Mouse (Mus musculus) intestine, postnatal 0 days (tissue): ENCODE data around the gene Cttnbp2nl. TPM values are rescaled to one million over a fixed set of nuclear protein-coding genes. Genes with fewer than 3 reads are reported as not detected.

Experiments
- ATAC-seq: fragments of 200-750 bp; cut with Nextera tagmentation; 2 replicates; pipeline ENCODE4 v1.8.0; 2017; ENCODE audit warnings: mild to moderate bottlenecking, moderate TSS enrichment, moderate library complexity
- H3K27ac ChIP-seq: fragments of 300-500 bp; sonication (generic); 2 replicates; pipeline ENCODE4 v1.5.1; 2014; ENCODE audit warnings: mild to moderate bottlenecking, low read depth, low read length, moderate library complexity
- H3K27me3 ChIP-seq: fragments of 300-500 bp; sonication (generic); replicated peaks from 2 replicates; pipeline ENCODE4 v1.6.1; 2014; ENCODE audit warnings: low read length, mixed read lengths; ENCODE audit not compliant: control insufficient read depth, insufficient read depth
- H3K36me3 ChIP-seq: fragments of 300-500 bp; sonication (generic); 2 replicates; pipeline ENCODE4 v1.6.1; 2014; ENCODE audit warnings: mild to moderate bottlenecking, moderate library complexity; ENCODE audit not compliant: control insufficient read depth, insufficient read depth
- H3K4me1 ChIP-seq: fragments of 300-500 bp; sonication (generic); replicated peaks from 2 replicates; pipeline ENCODE4 v1.6.1; 2014; ENCODE audit warnings: antibody characterized with exemption, low read length, mixed read lengths; ENCODE audit not compliant: control insufficient read depth, insufficient read depth
- H3K4me2 ChIP-seq: fragments of 300-500 bp; sonication (generic); replicated peaks from 2 replicates; pipeline ENCODE4 v1.6.1; 2014; ENCODE audit warnings: low read depth, mild to moderate bottlenecking, moderate library complexity
- H3K4me3 ChIP-seq: fragments of 300-500 bp; sonication (generic); 2 replicates; pipeline ENCODE4 v1.5.1; 2014; ENCODE audit warnings: low read depth, low read length
- H3K9ac ChIP-seq: fragments of 300-500 bp; sonication (generic); 2 replicates; pipeline ENCODE4 v1.6.1; 2014; ENCODE audit warnings: mild to moderate bottlenecking, low read depth, low read length
- H3K9me3 ChIP-seq: fragments of 300-500 bp; sonication (generic); 2 replicates; pipeline ENCODE4 v1.6.1; 2016; ENCODE audit warnings: mixed run types; ENCODE audit not compliant: control insufficient read depth
- CTCF ChIP-seq: sonication (generic); IDR thresholded peaks from 2 replicates; pipeline ENCODE4 v1.5.1; 2016; ENCODE audit warnings: low read depth, mild to moderate bottlenecking, control low read depth, antibody characterized with exemption, moderate library complexity
- WGBS: fragments of 180-500 bp; shearing (Covaris S2); extraction: QIAGEN DNeasy Blood & Tissue Kit; methylation state at CpG from one replicate; pipeline ENCODE4 v1.1.7; 2014; 5-methylcytosine and 5-hydroxymethylcytosine counted together
- polyA plus RNA-seq: library from polyadenylated mRNA; unstranded; fragments of >200 nt; fragmentation: Nextera tagmentation; extraction: Ambion mirVana; gene quantifications from 2 replicates; pipeline ENCODE4 v1.2.1, GENCODE M21; 2015

The Cttnbp2nl gene
- polyA plus RNA-seq, 1 experiment from 2014 or later = 9.8 TPM

DNA sequence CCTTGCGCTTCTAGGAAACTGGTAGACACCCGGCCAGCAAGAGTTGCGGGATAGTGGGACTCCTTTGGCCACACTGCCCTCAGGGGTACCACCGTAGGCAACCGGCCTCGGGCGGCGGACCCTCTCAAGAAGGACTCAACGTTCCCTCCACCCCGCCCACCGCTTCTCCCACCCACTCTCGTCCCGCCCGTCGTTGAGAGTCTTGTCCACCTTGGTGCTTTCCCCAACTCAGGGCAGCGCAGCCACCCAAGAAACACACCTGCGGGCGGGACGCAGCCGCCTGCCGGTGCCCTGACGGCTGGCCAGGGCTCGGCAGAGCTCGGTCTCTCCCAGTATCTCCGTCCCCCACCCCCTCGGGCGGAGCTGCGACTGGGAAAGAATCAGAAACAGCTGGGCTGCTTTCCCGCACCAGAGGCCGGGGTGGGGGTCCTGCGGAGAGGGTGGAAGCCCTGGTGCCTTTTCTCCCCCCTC, 90.8 kb downstream of the Cttnbp2nl start:
- H3K36me3 ChIP-seq = no peaks in the 10 kb centered on the region
- peak overlapping the region; percentile 52 for H3K4me3 ChIP-seq
- H3K4me1 ChIP-seq = no peaks in the 10 kb centered on the region
- H3K9ac ChIP-seq = peak overlapping the region; percentile 37
- no peaks in the 10 kb centered on the region for H3K9me3 ChIP-seq
- TF ChIP-seq CTCF = no peak
- WGBS = under 1% methylated on average over 31 of the region's 31 CpGs
- H3K27ac ChIP-seq = no peak overlapping the region
- ATAC-seq = no peak
- H3K4me2 ChIP-seq = peak overlapping the region; percentile 91
- H3K27me3 ChIP-seq = peaks cover 53% of the 10 kb centered on the region

DNA sequence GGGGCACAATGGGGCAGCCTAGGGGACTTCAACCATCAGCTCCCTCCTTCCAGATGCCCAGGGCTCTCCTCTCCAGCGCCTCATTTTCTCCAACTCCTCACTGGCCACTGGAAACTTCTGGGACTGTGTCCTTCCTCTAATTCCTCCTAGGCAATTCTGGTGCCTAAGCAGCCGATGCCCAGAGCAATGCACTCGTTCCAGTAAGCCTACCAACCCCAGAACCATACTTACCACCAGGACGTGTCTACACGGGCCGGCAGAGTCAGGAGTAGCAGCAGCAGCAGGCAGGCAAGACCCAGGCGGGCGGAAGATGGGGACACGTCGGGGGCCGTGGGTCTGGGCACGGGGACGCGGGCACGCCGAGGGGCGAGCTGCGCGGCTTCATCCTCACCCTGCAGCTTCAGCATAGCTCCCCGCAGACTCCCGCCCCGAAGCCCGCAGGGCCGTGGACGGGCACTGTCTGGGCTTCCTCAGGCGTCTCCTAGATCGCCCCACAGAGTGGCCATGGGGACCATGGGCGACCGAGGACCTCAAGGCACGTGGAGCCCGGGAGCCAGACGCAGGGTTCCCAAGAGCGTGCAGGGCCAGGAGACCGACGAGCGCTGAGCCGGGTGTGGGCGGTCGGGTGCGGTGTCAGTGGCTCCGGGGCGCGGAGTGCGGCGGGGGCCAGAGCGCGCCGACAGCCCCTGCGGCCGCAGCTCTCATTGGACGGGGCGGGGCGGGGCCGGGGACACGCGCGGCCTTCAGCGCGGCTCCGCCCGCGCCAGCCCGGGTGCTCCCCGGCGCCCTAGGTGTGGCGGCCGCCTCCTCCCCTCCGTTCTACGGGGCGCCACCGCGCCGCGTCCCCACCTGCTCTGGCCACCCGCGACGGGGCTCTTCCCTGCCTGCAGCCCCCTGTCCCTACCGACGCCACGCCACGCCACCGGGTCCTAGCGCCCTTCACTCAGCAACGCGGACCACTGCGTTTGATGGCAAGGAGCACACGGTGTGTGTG, 91.6 kb downstream of the Cttnbp2nl start, which contains the start of gene Wnt2b:
TSS of gene Wnt2b (minus strand) at position 856 of the 994 bp plus-strand sequence.
- Histone ChIP-seq H3K4me3 (peak within 1 kb of the TSS; percentile 52), H3K9me3 (no peaks in the 10 kb centered on the region), H3K4me2 (peak within 1 kb of the TSS; percentile 91), H3K4me1 (no peaks in the 10 kb centered on the region), H3K36me3 (no peaks in the 10 kb centered on the region), H3K27ac (no peak within 1 kb of the TSS), H3K9ac (peak within 1 kb of the TSS; percentile 37), H3K27me3 (peaks cover 50% of the 10 kb centered on the region)
- no peak for TF ChIP-seq CTCF
- peak; percentile 55; the same call in 1 of the 2 replicates for ATAC-seq
- WGBS = 2% methylated on average over 68 of the region's 87 CpGs

DNA sequence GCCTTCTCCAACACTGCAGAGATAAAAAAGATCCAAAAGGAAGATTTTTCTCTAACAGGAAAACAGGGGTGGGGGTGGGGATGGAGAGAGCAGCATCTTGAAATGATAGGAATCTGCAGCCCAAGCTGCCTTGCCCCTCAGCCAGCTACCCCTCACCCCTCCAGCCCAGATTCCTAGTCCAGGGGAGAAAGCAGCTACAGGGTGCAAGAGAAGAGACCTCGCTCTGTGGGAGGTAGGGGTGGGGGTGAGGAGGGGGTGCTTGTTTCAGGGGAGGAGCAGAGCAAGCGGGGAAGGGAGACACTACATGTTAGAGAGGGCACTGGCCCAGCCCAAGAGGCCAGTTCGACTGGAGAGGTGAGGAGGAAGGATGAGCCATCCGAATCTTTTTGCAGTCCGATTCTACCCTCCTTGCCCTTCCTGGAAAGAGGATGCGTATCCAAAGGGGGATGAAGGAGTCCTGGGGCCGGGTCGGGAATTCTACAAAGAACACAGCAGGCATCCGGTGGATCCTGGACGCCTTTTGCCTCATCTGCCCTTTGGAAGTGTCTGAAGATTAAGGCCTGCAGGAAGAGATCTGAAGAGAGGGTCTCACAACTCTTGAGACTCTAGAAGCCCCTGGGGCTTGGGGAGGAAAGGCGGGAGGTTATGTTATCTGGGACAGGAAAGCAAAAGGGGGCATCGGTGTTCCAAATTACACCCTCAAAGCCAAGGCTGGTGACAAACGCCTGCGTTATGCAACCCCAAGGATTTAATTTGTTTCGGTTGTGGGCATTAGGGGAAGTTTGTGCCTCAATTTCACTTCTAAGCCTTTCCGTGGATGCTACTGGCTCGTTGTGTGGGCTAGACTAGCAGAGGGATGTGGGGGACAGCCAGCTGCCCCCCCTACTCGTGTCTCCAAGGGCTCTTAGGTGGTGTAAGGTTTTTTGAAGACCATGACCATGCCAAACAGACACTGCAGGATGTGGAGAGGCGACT, 92.6 kb downstream of the Cttnbp2nl start:
- Histone ChIP-seq H3K9me3 (no peaks in the 10 kb centered on the region), H3K27ac (no peak overlapping the region), H3K4me3 (peak overlapping the region; percentile 52), H3K4me1 (no peaks in the 10 kb centered on the region), H3K27me3 (peaks cover 50% of the 10 kb centered on the region), H3K4me2 (peak overlapping the region; percentile 91), H3K36me3 (no peaks in the 10 kb centered on the region), H3K9ac (no peak overlapping the region)
- ATAC-seq = no peak
- 27% methylated on average over 19 of the region's 19 CpGs for WGBS
- no peak for TF ChIP-seq CTCF

DNA sequence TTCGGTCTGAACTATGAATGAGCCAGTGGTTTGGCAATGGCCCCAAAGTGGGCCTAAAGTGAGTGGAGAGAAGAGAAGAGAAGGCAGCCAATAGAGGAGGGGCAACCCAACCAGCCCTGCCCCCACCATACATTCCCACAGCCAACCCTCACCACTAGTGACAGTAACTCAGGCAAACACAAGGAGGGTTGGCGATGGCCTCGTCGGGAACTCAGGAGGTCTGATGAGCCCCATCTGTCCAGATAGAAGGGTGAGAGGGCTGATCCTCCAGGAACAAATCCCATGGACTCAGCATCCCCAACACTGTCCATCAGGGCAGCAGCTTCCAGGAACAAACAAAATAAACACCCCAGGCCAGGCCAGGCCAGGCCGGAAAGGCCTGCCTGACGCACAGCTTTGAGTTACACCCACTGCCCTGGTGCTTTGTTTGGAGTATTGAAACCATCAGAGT, 96.8 kb downstream of the Cttnbp2nl start:
- no peak overlapping the region for H3K27ac ChIP-seq
- no peak for ATAC-seq

DNA sequence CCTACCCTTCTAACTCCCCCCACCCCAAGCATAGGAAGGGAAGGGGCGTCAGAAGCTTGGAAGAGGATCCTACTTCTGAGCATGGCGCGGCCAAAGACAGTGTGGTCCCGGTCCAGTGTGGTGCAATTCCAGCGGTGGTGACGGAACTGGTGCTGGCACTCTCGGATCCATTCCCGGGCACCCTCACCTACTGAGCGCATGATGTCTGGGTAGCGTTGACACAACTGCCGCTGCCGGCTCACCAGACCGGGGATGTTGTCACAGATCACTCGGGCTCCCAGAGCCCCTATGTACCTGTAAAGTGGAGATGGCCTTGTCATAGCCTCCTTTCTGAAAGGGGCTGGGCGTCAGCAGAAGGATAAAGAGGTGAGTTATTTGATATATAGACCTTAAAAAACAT, 98.4 kb downstream of the Cttnbp2nl start:
- Histone ChIP-seq H3K4me1 (no peaks in the 10 kb centered on the region), H3K9ac (no peak overlapping the region), H3K4me3 (no peak overlapping the region), H3K27ac (no peak overlapping the region), H3K36me3 (peaks cover 34% of the 10 kb centered on the region; the same call in 1 of the 2 replicates), H3K4me2 (no peak overlapping the region), H3K27me3 (peaks cover 6% of the 10 kb centered on the region; the same call in 1 of the 2 replicates), H3K9me3 (no peaks in the 10 kb centered on the region)
- no peak for ATAC-seq
- TF ChIP-seq CTCF = no peak
- WGBS = 95% methylated on average over 15 of the region's 15 CpGs

More for the DNA sequence above, 96.8 kb downstream of the Cttnbp2nl start:
- Histone ChIP-seq H3K4me2 (no peak overlapping the region), H3K36me3 (peaks cover 20% of the 10 kb centered on the region; the same call in 1 of the 2 replicates), H3K4me3 (no peak overlapping the region), H3K9ac (no peak overlapping the region), H3K27me3 (peaks cover 21% of the 10 kb centered on the region), H3K4me1 (no peaks in the 10 kb centered on the region), H3K9me3 (no peaks in the 10 kb centered on the region)
- 64% methylated on average over 6 of the region's 6 CpGs for WGBS
- TF ChIP-seq CTCF = no peak
